Mouse (Mus musculus): ENCODE measurements around the gene Rnf41.
A peak's percentile ranks its signal among the peaks of the same experiment; 100 is the strongest.

The Rnf41 gene

GRCm38 (mm10) chr10:128411211-128412054 lies at the start of gene Rnf41, which contains the start of gene Nabp2:
Gene Rnf41, plus strand, starts transcription at chr10:128411657.
Gene Nabp2, minus strand, starts transcription at chr10:128411492.
- peak; percentile 98 for DNase-seq (ENCODE audit: low spot score)

- no peak for DNase-seq (ENCODE audit: low spot score)
These were observed 49.6 kb upstream of the Rnf41 start for GRCm38 (mm10) chr10:128361836-128362235.

GRCm38 (mm10) chr10:128362568-128362967 lies 48.9 kb upstream of the Rnf41 start:
- DNase-seq (ENCODE audit: low spot score) = no peak

GRCm38 (mm10) chr10:128367899-128368401 lies 43.5 kb upstream of the Rnf41 start:
- no peak for DNase-seq (ENCODE audit: low spot score)

- DNase-seq (ENCODE audit: low spot score) = peak; percentile 89
These were observed 42.8 kb upstream of the Rnf41 start, which contains the start of gene Coq10a for GRCm38 (mm10) chr10:128368402-128369217. Gene Coq10a, minus strand, starts transcription at chr10:128368997.

DNA sequence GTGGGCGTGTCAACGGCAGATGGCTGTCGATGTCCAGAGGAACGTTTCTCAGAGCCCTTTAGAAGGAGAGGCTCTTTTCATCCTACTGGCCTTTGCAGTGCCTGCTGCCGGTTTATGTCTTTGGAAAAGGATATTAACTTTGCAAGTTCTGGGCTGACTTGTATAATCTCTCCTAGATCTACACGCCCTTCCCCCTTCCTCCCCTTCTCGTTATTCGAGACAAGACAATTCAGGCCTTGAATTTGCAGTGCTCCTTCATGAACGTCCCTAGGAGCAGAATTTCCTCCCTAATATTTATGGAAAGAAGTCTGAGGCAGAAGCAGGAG lies 42.3 kb upstream of the Rnf41 start:
- DNase-seq (ENCODE audit: low spot score) = no peak

DNA sequence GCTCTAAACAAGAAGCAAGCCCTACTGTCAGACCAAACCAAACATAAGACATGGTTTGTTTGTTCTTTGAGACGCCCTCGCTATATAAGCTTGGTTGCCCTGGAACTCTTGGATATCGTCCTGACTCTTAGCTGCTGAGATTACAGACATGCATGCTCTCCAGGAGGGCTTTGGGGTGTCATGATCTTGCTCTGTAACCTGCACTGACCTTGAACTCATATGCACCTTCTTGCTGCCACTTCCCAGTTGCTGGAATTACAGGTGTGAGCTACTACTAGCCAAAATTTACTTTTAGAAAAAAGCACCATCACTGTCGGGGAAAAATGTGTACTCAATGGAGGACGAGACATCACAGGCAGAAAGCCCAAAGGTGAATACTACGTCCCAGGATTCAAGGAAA lies 41.9 kb upstream of the Rnf41 start:
- DNase-seq (ENCODE audit: low spot score) = no peak

GRCm38 (mm10) chr10:128370021-128370420 lies 41.4 kb upstream of the Rnf41 start:
- no peak for DNase-seq (ENCODE audit: low spot score)

DNA sequence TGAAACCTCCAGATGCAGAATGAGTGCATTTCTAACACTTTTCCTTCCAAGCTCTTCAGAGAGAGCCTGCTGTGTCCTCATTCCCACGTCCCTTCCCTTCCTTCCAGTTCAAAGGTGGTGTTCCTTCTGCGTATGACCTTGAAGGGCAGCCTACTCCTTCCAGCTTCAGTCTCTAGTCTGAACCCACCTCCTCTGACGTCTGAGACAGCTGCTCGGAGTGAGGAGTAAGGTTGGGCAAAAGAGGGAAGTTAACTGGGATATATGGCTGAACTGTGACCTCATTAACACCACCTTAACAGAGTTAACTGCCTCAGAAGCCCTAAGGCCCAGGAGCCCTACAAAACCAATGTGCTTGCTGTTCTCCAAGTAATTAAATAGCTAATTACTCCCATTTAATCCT lies 40.9 kb upstream of the Rnf41 start:
- no peak for DNase-seq (ENCODE audit: low spot score)

GRCm38 (mm10) chr10:128372142-128372541 lies 39.3 kb upstream of the Rnf41 start:
- no peak for DNase-seq (ENCODE audit: low spot score)

- no peak for DNase-seq (ENCODE audit: low spot score)
These were observed 38.3 kb upstream of the Rnf41 start for GRCm38 (mm10) chr10:128372989-128373748.

DNA sequence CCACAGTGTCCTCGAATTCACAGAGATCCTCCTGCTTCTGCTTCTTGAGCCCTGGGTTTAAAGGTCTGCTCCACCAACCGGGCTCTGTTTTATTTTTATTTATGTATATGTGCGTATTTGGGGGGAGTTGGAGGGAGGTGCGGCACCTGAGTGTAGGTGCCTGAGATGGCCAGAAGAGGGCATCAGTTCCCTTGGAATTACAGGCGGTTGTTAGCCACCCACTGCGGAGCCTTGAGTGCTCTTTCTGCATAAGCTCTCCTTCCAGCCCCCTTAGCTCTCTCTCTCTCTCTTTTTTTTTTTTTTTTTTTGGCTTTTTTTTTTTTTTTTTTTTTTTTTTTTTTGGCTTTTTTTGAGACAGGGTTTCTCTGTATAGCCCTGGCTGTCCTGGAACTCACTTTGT lies 37.1 kb upstream of the Rnf41 start:
- peak; percentile 53 for DNase-seq (ENCODE audit: low spot score)

DNA sequence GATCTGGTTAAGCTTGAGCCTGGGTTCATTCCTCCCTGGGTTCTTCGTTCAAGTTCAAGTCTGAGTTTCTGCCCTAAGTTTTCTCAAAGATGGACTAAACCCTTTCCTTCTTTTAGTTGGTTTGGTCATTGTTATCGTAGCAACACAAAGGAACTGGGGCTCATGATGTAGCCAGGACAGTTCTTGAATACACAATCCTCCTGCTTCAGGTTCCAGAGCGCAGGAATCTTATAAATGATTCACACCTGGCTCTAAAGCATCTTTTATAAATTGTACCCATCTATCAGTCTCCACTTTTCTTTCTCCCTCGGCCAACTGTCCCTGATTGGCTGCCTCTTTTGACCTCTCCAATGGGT lies 35.4 kb upstream of the Rnf41 start:
- no peak for DNase-seq (ENCODE audit: low spot score)

- peak; percentile 81 for DNase-seq (ENCODE audit: low spot score)
These were observed 34.8 kb upstream of the Rnf41 start, which contains the start of gene Ankrd52 for GRCm38 (mm10) chr10:128376455-128377211. Gene Ankrd52, plus strand, starts transcription at chr10:128377115.

- peak; percentile 50 for DNase-seq (ENCODE audit: low spot score)
These were observed 34.1 kb upstream of the Rnf41 start for GRCm38 (mm10) chr10:128377222-128377939.

DNA sequence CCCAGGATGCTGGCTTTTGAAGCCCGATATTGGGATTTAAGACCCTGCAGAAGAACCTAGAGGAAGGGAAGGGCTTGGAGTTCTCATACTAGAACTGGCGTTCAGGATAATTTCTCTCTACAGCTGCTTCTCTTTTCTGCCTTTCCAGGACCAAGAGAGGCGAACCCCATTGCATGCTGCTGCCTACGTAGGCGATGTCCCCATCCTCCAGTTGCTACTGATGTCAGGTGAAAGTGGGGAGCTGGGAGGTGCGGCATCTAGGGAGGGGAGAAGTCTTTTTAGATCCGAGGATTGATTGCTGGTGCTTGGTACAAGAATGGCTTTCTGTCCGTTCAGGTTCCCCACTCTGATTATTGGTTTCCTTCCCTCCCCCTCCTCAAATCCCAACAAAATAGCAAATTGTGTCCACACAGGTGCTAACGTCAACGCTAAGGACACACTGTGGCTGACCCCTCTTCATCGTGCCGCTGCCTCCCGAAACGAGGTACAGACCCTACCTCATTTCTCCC lies 33.5 kb upstream of the Rnf41 start:
- no peak for DNase-seq (ENCODE audit: low spot score)

DNA sequence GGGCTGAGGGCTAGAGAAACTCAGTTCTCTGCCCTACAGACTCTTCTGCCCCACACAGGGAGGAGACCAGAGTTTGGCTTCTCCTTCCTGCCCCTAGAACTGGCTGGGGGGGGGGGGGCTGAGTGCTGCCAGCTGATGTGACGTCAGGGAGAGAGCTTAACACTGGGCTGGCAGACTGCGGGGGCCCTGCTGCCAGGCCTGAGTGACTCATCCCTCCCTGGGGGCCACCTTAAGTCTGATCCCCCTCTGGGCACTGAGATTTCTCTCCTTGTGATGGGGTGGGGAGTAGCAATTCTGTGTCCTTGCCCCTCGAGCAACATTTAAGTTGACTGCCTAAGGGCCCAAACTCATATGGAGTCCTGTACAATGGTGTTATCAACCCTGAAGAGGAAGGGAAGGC lies 33.0 kb upstream of the Rnf41 start:
- DNase-seq (ENCODE audit: low spot score) = no peak

DNA sequence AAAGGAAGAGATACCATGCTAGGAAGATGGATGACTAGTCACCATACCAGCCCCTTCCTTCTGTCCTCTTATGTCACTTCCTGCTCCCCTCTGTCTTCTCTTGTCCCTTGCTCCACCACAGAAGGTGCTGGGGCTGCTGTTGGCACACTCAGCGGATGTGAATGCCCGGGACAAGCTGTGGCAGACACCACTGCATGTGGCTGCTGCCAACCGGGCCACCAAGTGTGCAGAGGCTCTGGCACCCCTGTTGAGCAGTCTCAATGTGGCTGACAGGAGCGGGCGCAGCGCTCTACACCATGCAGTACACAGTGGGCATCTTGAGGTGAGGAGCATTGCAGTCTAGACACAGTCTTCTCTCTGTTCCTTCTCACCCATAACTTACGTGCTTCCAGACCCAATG lies 32.2 kb upstream of the Rnf41 start:
- DNase-seq (ENCODE audit: low spot score) = no peak

GRCm38 (mm10) chr10:128380565-128380964 lies 30.9 kb upstream of the Rnf41 start:
- DNase-seq (ENCODE audit: low spot score) = no peak

GRCm38 (mm10) chr10:128382482-128382881 lies 29.0 kb upstream of the Rnf41 start:
- DNase-seq (ENCODE audit: low spot score) = no peak

- no peak for DNase-seq (ENCODE audit: low spot score)
These were observed 25.6 kb upstream of the Rnf41 start for GRCm38 (mm10) chr10:128385902-128386301.
